Comparison of ENCODE assay signal across 10 mouse cellular contexts in the genomic region with DNA sequence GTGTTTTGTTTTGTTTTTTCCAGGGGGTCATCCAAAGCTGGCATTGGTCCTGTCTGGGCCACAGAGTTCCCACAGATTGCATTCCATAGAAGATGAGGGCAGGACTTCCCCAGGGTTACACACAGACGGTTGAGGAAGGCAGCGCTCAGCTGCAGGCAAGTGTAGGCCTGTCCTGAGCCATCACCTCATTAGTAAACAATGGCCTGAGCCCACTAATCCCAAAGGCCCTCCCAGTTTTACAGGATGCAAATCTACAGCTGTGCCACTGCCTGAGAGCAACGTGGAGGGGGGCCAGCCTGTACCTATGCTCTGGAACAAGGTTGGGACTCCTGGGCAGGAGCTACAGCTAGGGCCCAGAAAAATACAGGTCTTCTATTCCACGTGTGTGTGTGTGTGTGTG. TPM values are rescaled to one million over a fixed set of nuclear protein-coding genes. Genes with fewer than 3 reads are reported as not detected.
DNase-seq lines count a peak whose midpoint lies in the region; ATAC-seq and TF ChIP-seq lines count a peak whose summit lies in the region.
"Had no signal": no experiment of that assay in that cellular context is flagged by ENCODE, and none has a peak within 500 bp of the region (broad histone marks: within the 10 kb centered on the region; RNA-seq: fewer than 3 reads in every experiment).

No protein-coding gene starts in this region.

- no peak for TF ChIP-seq CTCF in forebrain, postnatal 0 days (IDR thresholded peaks at IDR 0.05; ENCODE audit: low read depth)

- H3K4me1 ChIP-seq in forebrain, embryonic 12.5 days, result peaks cover 59% of the 10 kb centered on the region
- 0 out of 2 replicates have a peak, but pooled peaks cover 2% of the 10 kb centered on the region for H3K4me1 ChIP-seq in forebrain, postnatal 0 days (ENCODE audit: insufficient read depth)
- peaks cover 60% of the 10 kb centered on the region for H3K4me1 ChIP-seq in midbrain, embryonic 10.5 days
- peaks cover 16% of the 10 kb centered on the region; the same call in 1 of the 2 replicates for H3K4me1 ChIP-seq in midbrain, embryonic 16.5 days (ENCODE audit: control insufficient read depth, insufficient read depth, low read length)
- peaks cover 54% of the 10 kb centered on the region for H3K4me1 ChIP-seq in hindbrain, embryonic 12.5 days
- H3K4me1 ChIP-seq in midbrain, embryonic 15.5 days, result peaks cover 36% of the 10 kb centered on the region

- no peaks in the 10 kb centered on the region for H3K9me3 ChIP-seq in forebrain, embryonic 12.5 days
- H3K9me3 ChIP-seq in forebrain, postnatal 0 days (ENCODE audit: low read length), result no peaks in the 10 kb centered on the region
- H3K9me3 ChIP-seq in midbrain, embryonic 10.5 days (replicated peaks), result no peaks in the 10 kb centered on the region
- H3K9me3 ChIP-seq in midbrain, embryonic 16.5 days (replicated peaks; ENCODE audit: control insufficient read depth, low read length, poor library complexity, severe bottlenecking), result no peaks in the 10 kb centered on the region
- no peaks in the 10 kb centered on the region for H3K9me3 ChIP-seq in hindbrain, embryonic 12.5 days (replicated peaks)
- no peaks in the 10 kb centered on the region for H3K9me3 ChIP-seq in midbrain, embryonic 15.5 days

- WGBS in forebrain, embryonic 12.5 days, result 9% methylated on average over 4 of the region's 4 CpGs
- 38% methylated on average over 4 of the region's 4 CpGs for WGBS in forebrain, postnatal 0 days
- WGBS in midbrain, embryonic 10.5 days, result 10% methylated on average over 4 of the region's 4 CpGs
- 20% methylated on average over 4 of the region's 4 CpGs for WGBS in midbrain, embryonic 16.5 days
- 11% methylated on average over 4 of the region's 4 CpGs for WGBS in hindbrain, embryonic 12.5 days
- 14% methylated on average over 4 of the region's 4 CpGs for WGBS in midbrain, embryonic 15.5 days

- no peaks in the 10 kb centered on the region for H3K36me3 ChIP-seq in forebrain, embryonic 12.5 days (replicated peaks)
- no peaks in the 10 kb centered on the region for H3K36me3 ChIP-seq in forebrain, postnatal 0 days (ENCODE audit: insufficient read depth)
- H3K36me3 ChIP-seq in midbrain, embryonic 10.5 days, result no peaks in the 10 kb centered on the region
- H3K36me3 ChIP-seq in midbrain, embryonic 16.5 days (ENCODE audit: control insufficient read depth, insufficient read depth, low read length), result no peaks in the 10 kb centered on the region
- no peaks in the 10 kb centered on the region for H3K36me3 ChIP-seq in hindbrain, embryonic 12.5 days
- H3K36me3 ChIP-seq in midbrain, embryonic 15.5 days (replicated peaks), result no peaks in the 10 kb centered on the region

- DNase-seq in forebrain, postnatal 0 days, result no peak
- DNase-seq in midbrain, embryonic 10.5 days (ENCODE audit: low spot score), result no peak
- DNase-seq in thymus, postnatal 25 days, result no peak
- DNase-seq in thymus, postnatal 0 days (ENCODE audit: low spot score), result no peak
- DNase-seq: layer of hippocampus, postnatal 36 days had no signal

- H3K4me3 ChIP-seq in forebrain, embryonic 12.5 days (replicated peaks), result no peak overlapping the region
- no peak overlapping the region for H3K4me3 ChIP-seq in forebrain, postnatal 0 days (ENCODE audit: low read depth, low read length)
- H3K4me3 ChIP-seq in midbrain, embryonic 10.5 days, result no peak overlapping the region
- H3K4me3 ChIP-seq in midbrain, embryonic 16.5 days (ENCODE audit: low read depth, low read length), result no peak overlapping the region
- no peak overlapping the region for H3K4me3 ChIP-seq in hindbrain, embryonic 12.5 days
- H3K4me3 ChIP-seq in midbrain, embryonic 15.5 days, result no peak overlapping the region

- H3K4me2 ChIP-seq in forebrain, embryonic 12.5 days, result no peak overlapping the region
- no peak overlapping the region for H3K4me2 ChIP-seq in forebrain, postnatal 0 days (ENCODE audit: low read depth)
- H3K4me2 ChIP-seq in midbrain, embryonic 16.5 days (ENCODE audit: low read length), result no peak overlapping the region
- no peak overlapping the region for H3K4me2 ChIP-seq in hindbrain, embryonic 12.5 days (replicated peaks)
- H3K4me2 ChIP-seq in midbrain, embryonic 15.5 days, result no peak overlapping the region

- H3K27ac ChIP-seq in forebrain, embryonic 12.5 days, result no peak overlapping the region; the same call in 1 of the 2 replicates
- H3K27ac ChIP-seq in forebrain, postnatal 0 days (ENCODE audit: low read depth, low read length), result no peak overlapping the region
- peak overlapping the region; percentile 66 for H3K27ac ChIP-seq in midbrain, embryonic 10.5 days (replicated peaks)
- H3K27ac ChIP-seq in midbrain, embryonic 16.5 days (ENCODE audit: low read length), result no peak overlapping the region
- no peak overlapping the region for H3K27ac ChIP-seq in hindbrain, embryonic 12.5 days
- H3K27ac ChIP-seq in midbrain, embryonic 15.5 days, result no peak overlapping the region
- H3K27ac ChIP-seq: liver, embryonic 14.5 days had no signal

- ATAC-seq in forebrain, embryonic 12.5 days (ENCODE audit: low FRiP score), result peak; percentile 53; the same call in 1 of the 2 replicates
- no peak for ATAC-seq in forebrain, postnatal 0 days
- no peak for ATAC-seq in midbrain, embryonic 16.5 days
- peak; percentile 54; the same call in 1 of the 2 replicates for ATAC-seq in hindbrain, embryonic 12.5 days (ENCODE audit: low FRiP score)
- 0 out of 2 replicates have a peak, but pooled peaks have one; percentile 39 for ATAC-seq in midbrain, embryonic 15.5 days (replicated peaks)

- H3K9ac ChIP-seq in forebrain, embryonic 12.5 days, result peak overlapping the region; percentile 2; the same call in 1 of the 2 replicates
- no peak overlapping the region for H3K9ac ChIP-seq in forebrain, postnatal 0 days
- H3K9ac ChIP-seq in midbrain, embryonic 16.5 days (ENCODE audit: low read depth, low read length), result no peak overlapping the region
- H3K9ac ChIP-seq in hindbrain, embryonic 12.5 days, result no peak overlapping the region
- H3K9ac ChIP-seq in midbrain, embryonic 15.5 days, result no peak overlapping the region
- H3K9ac ChIP-seq: liver, embryonic 14.5 days had no signal

- peaks cover 46% of the 10 kb centered on the region for H3K27me3 ChIP-seq in forebrain, embryonic 12.5 days
- 0 out of 2 replicates have a peak, but pooled peaks cover 5% of the 10 kb centered on the region for H3K27me3 ChIP-seq in forebrain, postnatal 0 days (ENCODE audit: insufficient read depth, low read length)
- peaks cover 73% of the 10 kb centered on the region for H3K27me3 ChIP-seq in midbrain, embryonic 10.5 days (ENCODE audit: low read depth, poor library complexity, severe bottlenecking)
- H3K27me3 ChIP-seq in midbrain, embryonic 16.5 days (ENCODE audit: control insufficient read depth, insufficient read depth, low read depth, low read length), result 0 out of 2 replicates have a peak, but pooled peaks cover under 1% of the 10 kb centered on the region
- H3K27me3 ChIP-seq in hindbrain, embryonic 12.5 days, result peaks cover 27% of the 10 kb centered on the region
- H3K27me3 ChIP-seq in midbrain, embryonic 15.5 days (replicated peaks), result peaks cover 3% of the 10 kb centered on the region; the same call in 1 of the 2 replicates

RNA-seq across cellular contexts. Expression of a gene that starts 55.7 kb away (rescaled TPM):
- polyA plus RNA-seq in forebrain, embryonic 12.5 days (2016; fragmentation: Nextera tagmentation; extraction: Ambion mirVana), result 55.6 and 56.2 TPM in 2 replicates
- 63.3 and 66.3 TPM in 2 replicates for total RNA-seq in forebrain, postnatal 0 days (2014; rRNA removed)
- 16.3 and 21.1 TPM in 2 replicates for polyA plus RNA-seq in forebrain, postnatal 0 days (2015; fragmentation: Nextera tagmentation; extraction: Ambion mirVana)
- polyA plus RNA-seq in midbrain, embryonic 10.5 days (2016; fragmentation: Nextera tagmentation; extraction: Ambion mirVana), result 48.7 and 55.8 TPM in 2 replicates
- polyA plus RNA-seq in midbrain, embryonic 16.5 days (2015; fragmentation: Nextera tagmentation; extraction: Ambion mirVana), result 27.4 and 29.7 TPM in 2 replicates
- 56.3 and 59.9 TPM in 2 replicates for polyA plus RNA-seq in hindbrain, embryonic 12.5 days (2016; fragmentation: Nextera tagmentation; extraction: Ambion mirVana)
- 34.9 and 39.1 TPM in 2 replicates for polyA plus RNA-seq in midbrain, embryonic 15.5 days (2015; fragmentation: Nextera tagmentation; extraction: Ambion mirVana)
- polyA plus RNA-seq in thymus, postnatal 0 days (2015; fragmentation: Nextera tagmentation; extraction: Ambion mirVana), result 40.3 and 42.6 TPM in 2 replicates

Comparison
In these comparisons a context has a peak if more than half of its experiments do, and no peak if none do; other contexts are left out.
1. ATAC-seq: peak in forebrain, embryonic 12.5 days (single experiment), hindbrain, embryonic 12.5 days (single experiment) and midbrain, embryonic 15.5 days (single experiment); none in forebrain, postnatal 0 days (single experiment) and midbrain, embryonic 16.5 days (single experiment).